11 mouse cellular contexts compared by ENCODE assay signal in the genomic region with DNA sequence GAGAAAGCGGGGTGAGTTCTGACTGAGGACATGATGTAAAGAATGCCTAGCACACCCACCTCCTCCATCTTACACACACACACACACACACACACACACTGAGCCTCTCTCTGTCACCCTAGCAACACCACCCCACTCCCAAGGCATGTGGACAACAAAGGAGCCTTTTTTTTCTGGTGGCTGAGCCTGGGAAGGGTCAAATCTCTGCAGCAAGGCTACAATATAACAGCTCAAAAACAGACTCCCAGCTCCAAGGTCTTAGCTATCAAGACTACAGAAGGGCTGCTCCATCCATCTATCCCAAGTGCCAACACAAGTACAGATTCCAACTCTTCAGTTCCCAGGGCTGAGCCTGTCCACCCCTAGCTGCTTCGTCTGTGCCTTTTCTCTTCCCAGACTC. TPM values are rescaled to one million over a fixed set of nuclear protein-coding genes. Genes with fewer than 3 reads are reported as not detected.
DNase-seq lines count a peak whose midpoint lies in the region; ATAC-seq and TF ChIP-seq lines count a peak whose summit lies in the region.
"Had no signal": no experiment of that assay in that cellular context is flagged by ENCODE, and none has a peak within 500 bp of the region (broad histone marks: within the 10 kb centered on the region; RNA-seq: fewer than 3 reads in every experiment).

No protein-coding gene starts in this region.

- no peak for TF ChIP-seq CTCF in cortical plate, adult 2 months (IDR thresholded peaks at IDR 0.05; ENCODE audit: extremely low read depth, insufficient read depth, low read length)
- TF ChIP-seq CTCF in forebrain, postnatal 0 days (IDR thresholded peaks at IDR 0.05; ENCODE audit: low read depth), result no peak
- TF ChIP-seq CTCF in gastrocnemius, adult 2 months (IDR thresholded peaks at IDR 0.05), result no peak

- no peaks in the 10 kb centered on the region for H3K9me3 ChIP-seq in heart, embryonic 13.5 days
- no peaks in the 10 kb centered on the region for H3K9me3 ChIP-seq in forebrain, postnatal 0 days (ENCODE audit: low read length)
- H3K9me3 ChIP-seq in midbrain, embryonic 16.5 days (replicated peaks; ENCODE audit: control insufficient read depth, low read length, poor library complexity, severe bottlenecking), result no peaks in the 10 kb centered on the region
- H3K9me3 ChIP-seq: limb, embryonic 15.5 days had no signal

- intact Hi-C loops in gastrocnemius, adult 2 months (cut with DNase I), result no loop called here

- WGBS in heart, embryonic 13.5 days, result 74% methylated on average over 2 of the region's 2 CpGs
- 22% methylated on average over 2 of the region's 2 CpGs for WGBS in forebrain, postnatal 0 days
- 12% methylated on average over 2 of the region's 2 CpGs for WGBS in midbrain, embryonic 16.5 days

- no peak overlapping the region for H3K9ac ChIP-seq in heart, embryonic 13.5 days
- no peak overlapping the region for H3K9ac ChIP-seq in forebrain, postnatal 0 days
- H3K9ac ChIP-seq in midbrain, embryonic 16.5 days (ENCODE audit: low read depth, low read length), result no peak overlapping the region
- H3K9ac ChIP-seq: limb, embryonic 15.5 days had no signal

- H3K4me3 ChIP-seq in heart, embryonic 13.5 days, result no peak overlapping the region
- H3K4me3 ChIP-seq in cortical plate, adult 2 months (ENCODE audit: insufficient read depth, low read length), result no peak overlapping the region
- no peak overlapping the region for H3K4me3 ChIP-seq in forebrain, postnatal 0 days (ENCODE audit: low read depth, low read length)
- H3K4me3 ChIP-seq in midbrain, embryonic 16.5 days (ENCODE audit: low read depth, low read length), result no peak overlapping the region
- no peak overlapping the region for H3K4me3 ChIP-seq in gastrocnemius, adult 2 months
- H3K4me3 ChIP-seq: limb, embryonic 15.5 days had no signal

- H3K4me2 ChIP-seq in heart, embryonic 13.5 days, result no peak overlapping the region
- H3K4me2 ChIP-seq in forebrain, postnatal 0 days (ENCODE audit: low read depth), result no peak overlapping the region
- no peak overlapping the region for H3K4me2 ChIP-seq in midbrain, embryonic 16.5 days (ENCODE audit: low read length)
- H3K4me2 ChIP-seq: limb, embryonic 15.5 days had no signal

- H3K27ac ChIP-seq in heart, embryonic 13.5 days (replicated peaks), result peak overlapping the region; percentile 15; the same call in 1 of the 2 replicates
- H3K27ac ChIP-seq in cortical plate, adult 2 months (ENCODE audit: insufficient read depth, low read length), result peak overlapping the region; percentile 70; the same call in 1 of the 2 replicates
- H3K27ac ChIP-seq in forebrain, postnatal 0 days (ENCODE audit: low read depth, low read length), result peak overlapping the region; percentile 70
- peak overlapping the region; percentile 69; the same call in 1 of the 2 replicates for H3K27ac ChIP-seq in midbrain, embryonic 16.5 days (ENCODE audit: low read length)
- no peak overlapping the region for H3K27ac ChIP-seq in gastrocnemius, adult 2 months
- H3K27ac ChIP-seq: limb, embryonic 15.5 days had no signal

- H3K27me3 ChIP-seq in heart, embryonic 13.5 days (replicated peaks), result no peaks in the 10 kb centered on the region
- H3K27me3 ChIP-seq in forebrain, postnatal 0 days (ENCODE audit: insufficient read depth, low read length), result no peaks in the 10 kb centered on the region
- H3K27me3 ChIP-seq in midbrain, embryonic 16.5 days (ENCODE audit: control insufficient read depth, insufficient read depth, low read depth, low read length), result no peaks in the 10 kb centered on the region
- H3K27me3 ChIP-seq: limb, embryonic 15.5 days had no signal

- H3K36me3 ChIP-seq in heart, embryonic 13.5 days, result peaks cover 58% of the 10 kb centered on the region
- no peaks in the 10 kb centered on the region for H3K36me3 ChIP-seq in forebrain, postnatal 0 days (ENCODE audit: insufficient read depth)
- H3K36me3 ChIP-seq in midbrain, embryonic 16.5 days (ENCODE audit: control insufficient read depth, insufficient read depth, low read length), result no peaks in the 10 kb centered on the region

- no peak for DNase-seq in heart, adult 8-10 months (ENCODE audit: low spot score)
- DNase-seq in forebrain, postnatal 0 days, result peak; percentile 66
- no peak for DNase-seq in gastrocnemius, adult 2 months
- DNase-seq in urinary bladder, adult 2 months (ENCODE audit: low spot score), result no peak
- no peak for DNase-seq in thymus, postnatal 10 days (ENCODE audit: low spot score in 2 of 2)
- DNase-seq: kidney, postnatal 10 days; lung, postnatal 4 days had no signal

- peaks cover 19% of the 10 kb centered on the region for H3K4me1 ChIP-seq in heart, embryonic 13.5 days
- H3K4me1 ChIP-seq in cortical plate, adult 2 months (ENCODE audit: control insufficient read depth, insufficient read depth, low read length), result 0 out of 2 replicates have a peak, but pooled peaks cover 2% of the 10 kb centered on the region
- peaks cover 5% of the 10 kb centered on the region for H3K4me1 ChIP-seq in forebrain, postnatal 0 days (ENCODE audit: insufficient read depth)
- peaks cover 8% of the 10 kb centered on the region; the same call in 1 of the 2 replicates for H3K4me1 ChIP-seq in midbrain, embryonic 16.5 days (ENCODE audit: control insufficient read depth, insufficient read depth, low read length)

- ATAC-seq in heart, embryonic 13.5 days (ENCODE audit: extremely low read depth, insufficient number of reproducible peaks, low FRiP score, low TSS enrichment), result no peak
- ATAC-seq in forebrain, postnatal 0 days, result peak; percentile 89
- peak; percentile 83 for ATAC-seq in midbrain, embryonic 16.5 days

- TF ChIP-seq POLR2A in cortical plate, adult 2 months (IDR thresholded peaks at IDR 0.05; ENCODE audit: extremely low read depth, insufficient read depth, low read length), result no peak

RNA-seq across cellular contexts. Expression of gene Phgdh, which starts 20.6 kb away (rescaled TPM):
- 102 and 110 TPM in 2 replicates for polyA plus RNA-seq in heart, embryonic 13.5 days (2015; fragmentation: Nextera tagmentation; extraction: Ambion mirVana)
- total RNA-seq in heart, adult 8-10 months (2022), result 1 to 10 TPM; 1.1 to 1.8 (median 1.5) TPM
- 136 and 141 TPM in 2 replicates for polyA plus RNA-seq in cortical plate, adult 2 months (2012; rRNA removed)
- 139 and 151 TPM in 2 replicates for total RNA-seq in forebrain, postnatal 0 days (2014; rRNA removed)
- 149 and 160 TPM in 2 replicates for polyA plus RNA-seq in forebrain, postnatal 0 days (2015; fragmentation: Nextera tagmentation; extraction: Ambion mirVana)
- polyA plus RNA-seq in midbrain, embryonic 16.5 days (2015; fragmentation: Nextera tagmentation; extraction: Ambion mirVana), result 105 and 137 TPM in 2 replicates
- 1 to 10 TPM; 1.1 to 1.9 TPM for total RNA-seq in gastrocnemius, adult 2 months (2021)
- 14.2 and 15.8 TPM in 2 replicates for polyA plus RNA-seq in urinary bladder, adult 2 months (2012; rRNA removed)

RNA-seq across cellular contexts. Expression of gene Hmgcs2, which starts 39.0 kb away (rescaled TPM):
- 9.5 and 11.6 TPM in 2 replicates for polyA plus RNA-seq in heart, embryonic 13.5 days (2015; fragmentation: Nextera tagmentation; extraction: Ambion mirVana)
- 10 to 100 TPM in 1 of 4 experiments, 1 to 10 TPM in 3; 7.5 to 13.9 (median 9.0) TPM for total RNA-seq in heart, adult 8-10 months (2022)
- 5.3 and 5.4 TPM in 2 replicates for polyA plus RNA-seq in cortical plate, adult 2 months (2012; rRNA removed)
- total RNA-seq in forebrain, postnatal 0 days (2014; rRNA removed), result 22.5 and 26.9 TPM in 2 replicates
- polyA plus RNA-seq in forebrain, postnatal 0 days (2015; fragmentation: Nextera tagmentation; extraction: Ambion mirVana), result 30.0 and 33.6 TPM in 2 replicates
- polyA plus RNA-seq in midbrain, embryonic 16.5 days (2015; fragmentation: Nextera tagmentation; extraction: Ambion mirVana), result 16.8 and 18.4 TPM in 2 replicates
- total RNA-seq in gastrocnemius, adult 2 months (2021), result under 1 TPM; 0.56 to 0.71 TPM
- 55.3 and 70.4 TPM in 2 replicates for polyA plus RNA-seq in urinary bladder, adult 2 months (2012; rRNA removed)
